Mouse (Mus musculus) C2C12 (cell line): ENCODE measurements around the gene Gabra5. TPM values are rescaled to one million over a fixed set of nuclear protein-coding genes. Genes with fewer than 3 reads are reported as not detected.

ENCODE experiments used
- H3K27me3 ChIP-seq: one replicate; pipeline ENCODE4 v1.6.1; 2011; ENCODE audit not compliant: control insufficient read depth, insufficient read depth, insufficient read length
- H3K36me3 ChIP-seq: one replicate; pipeline ENCODE4 v1.6.1; 2011; ENCODE audit not compliant: control insufficient read depth, insufficient read depth
- H3K4me3 ChIP-seq: one replicate; pipeline ENCODE4 v1.5.1; 2011; ENCODE audit warnings: mild to moderate bottlenecking, control low read depth; ENCODE audit not compliant: poor library complexity, insufficient read depth, severe bottlenecking
- H3K79me2 ChIP-seq: one replicate; pipeline ENCODE4 v1.6.1; 2011; ENCODE audit not compliant: control insufficient read depth, insufficient read depth
- H3K79me3 ChIP-seq: one replicate; pipeline ENCODE4 v1.6.1; 2011; ENCODE audit warnings: low read depth, control low read depth
- H3ac ChIP-seq: one replicate; pipeline ENCODE3; 2011; ENCODE audit warnings: low read depth; ENCODE audit not compliant: control insufficient read depth, insufficient read length
- CEBPB ChIP-seq: IDR thresholded peaks from one replicate; pipeline ENCODE4 v1.6.1; 2011; ENCODE audit warnings: low read depth, mild to moderate bottlenecking, control low read depth, moderate library complexity
- CTCF ChIP-seq: IDR thresholded peaks from one replicate; pipeline ENCODE4 v1.5.1; 2011; ENCODE audit not compliant: control insufficient read depth, insufficient read depth, insufficient read length
- FOSL1 ChIP-seq: IDR thresholded peaks from one replicate; pipeline ENCODE4 v1.8.0; 2011; ENCODE audit warnings: mild to moderate bottlenecking, low read length; ENCODE audit not compliant: poor library complexity, insufficient read depth, severe bottlenecking
- MAX ChIP-seq: IDR thresholded peaks from one replicate; pipeline ENCODE4 v1.6.1; 2011; ENCODE audit warnings: mild to moderate bottlenecking, control low read depth
- MYOD1 ChIP-seq: IDR thresholded peaks from one replicate; pipeline ENCODE4 v1.6.1; 2011; ENCODE audit warnings: low read depth; ENCODE audit not compliant: control insufficient read depth, insufficient read length
- MYOG ChIP-seq: IDR thresholded peaks from one replicate; pipeline ENCODE4 v1.6.1; 2011; ENCODE audit not compliant: control insufficient read depth, insufficient read length; ENCODE audit errors: extremely low read depth
- USF1 ChIP-seq: IDR thresholded peaks from one replicate; pipeline ENCODE4 v1.6.1; 2011; ENCODE audit warnings: low read depth, mild to moderate bottlenecking, control low read depth, moderate library complexity
- polyA plus RNA-seq: library from polyadenylated mRNA; unstranded; fragments of >200 nt; fragmentation: generic; extraction: Trizol; gene quantifications from one replicate; pipeline ENCODE4 v1.2.1, GENCODE M21; 2012; ENCODE audit warnings: missing spikeins

Gabra5 gene
- polyA plus RNA-seq, 1 experiment, result not detected

DNA sequence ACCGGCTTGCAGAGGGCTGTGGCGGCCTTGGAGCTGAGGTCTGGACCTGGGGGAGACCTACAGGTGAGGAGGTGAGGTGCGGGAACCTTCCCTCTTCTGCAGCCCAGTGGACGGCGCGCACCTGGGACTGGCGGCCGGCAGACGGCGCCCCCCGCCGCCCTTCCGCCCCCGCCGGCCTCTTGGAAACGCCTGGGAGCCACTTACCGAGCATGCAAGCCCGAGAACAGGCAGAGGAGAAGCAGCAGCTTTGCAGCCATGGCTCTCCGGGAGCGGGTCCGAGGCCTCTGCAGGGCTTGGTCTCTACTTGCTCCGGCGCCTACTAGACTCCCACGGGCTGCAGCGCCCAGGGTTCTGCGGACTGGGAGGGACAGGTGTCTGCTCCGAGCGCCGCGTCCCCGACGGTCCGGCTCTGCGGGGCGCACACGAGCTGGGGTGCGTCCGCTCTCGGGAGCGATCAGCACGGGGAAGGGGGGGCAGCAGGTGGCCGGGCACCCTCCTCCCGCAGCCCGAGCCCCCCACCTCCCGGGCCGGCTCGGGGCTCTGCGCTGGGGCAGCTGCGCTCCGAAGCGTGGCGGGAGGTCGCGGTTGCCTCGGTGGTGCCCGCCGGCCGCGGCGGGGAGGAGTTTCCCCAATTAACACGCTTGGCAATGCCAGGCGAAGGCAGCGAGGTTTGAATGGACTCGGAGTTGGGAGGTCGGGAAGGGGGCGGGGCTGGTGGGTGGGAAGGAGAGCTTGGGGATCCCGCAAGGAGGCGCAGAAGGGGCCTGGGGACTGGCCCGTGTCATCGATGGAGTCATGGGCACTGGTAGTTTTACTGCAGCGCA is 123.1 kb downstream of the Gabra5 start, which contains the start of gene Gabrg3:
Gene Gabrg3 (minus strand): TSS at position 672 of the 824 bp plus-strand sequence.
- Histone ChIP-seq H3K27me3 (no peaks in the 10 kb centered on the region), H3K4me3 (no peak within 1 kb of the TSS), H3K79me3 (no peaks in the 10 kb centered on the region), H3ac (no peak within 1 kb of the TSS), H3K36me3 (no peaks in the 10 kb centered on the region), H3K79me2 (no peaks in the 10 kb centered on the region)
- TF ChIP-seq MYOG, result no peak
- no peak for TF ChIP-seq CTCF
- no peak for TF ChIP-seq CEBPB
- TF ChIP-seq USF1, result no peak
- TF ChIP-seq MYOD1, result no peak
- no peak for TF ChIP-seq FOSL1
- no peak for TF ChIP-seq MAX

DNA sequence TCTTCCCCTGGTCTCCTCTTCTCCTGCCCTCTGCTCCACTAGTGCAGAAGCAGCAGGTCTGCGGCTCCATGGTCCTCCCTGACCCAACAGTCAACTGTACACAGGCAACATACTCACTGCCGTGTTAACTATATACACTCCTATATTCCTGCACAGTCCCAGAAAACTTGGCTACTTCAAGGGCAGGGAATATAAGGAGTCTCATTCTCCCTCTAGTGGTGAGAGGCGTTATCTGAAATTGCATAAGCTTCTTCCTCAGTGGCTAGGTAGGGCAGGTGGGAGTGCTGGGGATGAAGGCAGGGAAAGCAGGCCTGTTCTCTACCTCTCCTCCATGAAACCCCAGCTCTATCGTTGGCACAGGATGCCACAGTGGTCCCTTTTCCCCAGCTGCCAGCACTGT is 125.7 kb downstream of the Gabra5 start:
- no peak overlapping the region for H3ac ChIP-seq
- H3K36me3 ChIP-seq, result no peaks in the 10 kb centered on the region
- no peaks in the 10 kb centered on the region for H3K79me2 ChIP-seq
- H3K27me3 ChIP-seq, result no peaks in the 10 kb centered on the region
- no peaks in the 10 kb centered on the region for H3K79me3 ChIP-seq
- no peak for TF ChIP-seq USF1
- TF ChIP-seq MYOD1, result no peak
- no peak for TF ChIP-seq CTCF
- no peak for TF ChIP-seq MYOG
- H3K4me3 ChIP-seq, result no peak overlapping the region

DNA sequence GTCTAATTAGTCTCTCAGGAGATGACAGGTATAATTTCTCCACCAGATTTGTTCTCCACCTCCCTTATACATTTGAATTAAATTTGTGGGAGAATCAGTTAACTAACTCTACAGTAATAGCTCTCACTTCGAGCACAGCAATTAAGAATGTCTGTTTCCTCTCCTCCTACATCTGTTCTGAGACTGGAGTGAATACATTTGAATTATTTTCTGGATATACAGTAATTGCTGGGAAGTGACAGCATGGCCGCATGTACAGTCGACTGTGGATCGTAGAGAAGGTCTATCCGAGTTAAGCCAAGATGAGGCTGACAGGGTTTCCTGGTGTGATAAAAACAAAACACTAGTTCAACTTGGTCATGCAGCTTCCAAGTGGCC is 143.9 kb downstream of the Gabra5 start:
- Histone ChIP-seq H3K79me3 (no peaks in the 10 kb centered on the region), H3K27me3 (no peaks in the 10 kb centered on the region), H3K36me3 (no peaks in the 10 kb centered on the region), H3K79me2 (no peaks in the 10 kb centered on the region), H3ac (no peak overlapping the region), H3K4me3 (no peak overlapping the region)
- no peak for TF ChIP-seq MYOD1
- no peak for TF ChIP-seq MAX
- no peak for TF ChIP-seq FOSL1
- no peak for TF ChIP-seq CTCF
- no peak for TF ChIP-seq MYOG
- no peak for TF ChIP-seq CEBPB
- TF ChIP-seq USF1, result no peak

DNA sequence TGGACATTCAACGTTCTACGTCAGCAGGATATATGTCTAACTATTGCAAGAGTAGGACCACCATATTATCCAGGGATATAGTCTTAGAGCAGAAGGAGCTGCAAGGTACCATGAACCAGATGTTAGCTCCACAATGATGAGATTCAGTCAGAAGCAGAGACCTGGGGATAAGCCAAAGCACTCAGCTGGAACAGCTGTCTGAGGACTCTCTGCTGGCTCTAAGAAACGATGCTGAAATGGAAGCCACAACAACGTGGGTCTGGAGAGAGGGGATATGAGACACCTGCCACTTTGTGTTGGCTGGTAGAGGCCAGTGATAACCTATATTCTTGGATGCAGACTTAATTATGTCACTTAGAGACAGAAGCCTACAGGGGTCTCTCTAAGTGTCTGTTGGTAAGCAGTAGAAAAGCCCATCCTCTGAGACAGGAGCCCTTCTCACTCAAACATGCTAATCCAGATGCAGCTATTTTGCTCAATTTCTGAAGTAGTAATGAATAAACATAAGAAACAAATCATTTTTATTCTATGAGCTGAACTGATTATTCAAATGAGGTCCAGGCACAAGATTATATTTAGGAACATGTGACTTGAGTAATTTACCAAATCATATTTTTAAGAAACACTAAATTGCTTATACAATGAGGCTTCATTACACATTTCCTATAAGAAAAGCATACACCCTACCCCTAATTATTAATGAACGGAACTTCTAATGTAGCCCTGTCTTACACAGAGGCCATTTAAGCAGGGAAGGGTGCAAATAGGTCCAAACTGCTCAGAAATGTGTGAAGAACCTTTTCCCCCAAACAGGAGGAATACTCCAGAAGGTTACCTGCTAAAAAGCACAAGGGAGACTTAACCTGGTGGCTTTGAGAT is 144.5 kb downstream of the Gabra5 start:
- no peak for TF ChIP-seq USF1
- no peak for TF ChIP-seq MYOD1
- no peak for TF ChIP-seq CEBPB
- TF ChIP-seq MAX, result no peak
- TF ChIP-seq MYOG, result no peak
- no peak for TF ChIP-seq FOSL1
- TF ChIP-seq CTCF, result no peak
- Histone ChIP-seq H3K79me3 (no peaks in the 10 kb centered on the region), H3K27me3 (no peaks in the 10 kb centered on the region), H3K36me3 (no peaks in the 10 kb centered on the region), H3ac (no peak overlapping the region), H3K4me3 (no peak overlapping the region), H3K79me2 (no peaks in the 10 kb centered on the region)

DNA sequence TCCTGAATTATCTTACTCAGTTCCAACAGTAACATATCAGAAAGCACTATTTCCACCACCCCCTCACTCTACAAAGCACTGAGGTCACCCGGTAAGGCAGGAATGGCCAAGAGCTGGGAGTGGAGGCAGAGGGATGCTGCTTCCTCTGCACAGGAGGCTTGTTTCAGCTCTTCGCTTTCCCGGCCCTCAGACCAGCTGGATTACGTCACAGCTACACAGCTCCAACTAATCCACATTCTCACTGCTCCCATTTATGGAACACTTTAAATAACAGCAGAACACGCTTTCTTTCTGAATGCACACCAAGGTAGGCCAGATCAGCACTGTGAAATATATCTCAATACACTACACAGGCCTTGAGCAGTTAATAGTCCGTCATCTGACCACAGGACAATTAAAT is 146.0 kb downstream of the Gabra5 start:
- no peaks in the 10 kb centered on the region for H3K36me3 ChIP-seq
- TF ChIP-seq MAX, result no peak
- no peak for TF ChIP-seq FOSL1
- TF ChIP-seq USF1, result no peak
- H3K79me2 ChIP-seq, result no peaks in the 10 kb centered on the region
- no peaks in the 10 kb centered on the region for H3K27me3 ChIP-seq
- no peaks in the 10 kb centered on the region for H3K79me3 ChIP-seq
- no peak overlapping the region for H3K4me3 ChIP-seq
- H3ac ChIP-seq, result no peak overlapping the region
